Mouse (Mus musculus): ENCODE measurements around the gene Gm21987.

- TF ChIP-seq CTCF (IDR thresholded peaks at IDR 0.05; ENCODE audit: low read depth, low read length): no peak
- TF ChIP-seq POLR2A (IDR thresholded peaks at IDR 0.05; ENCODE audit: extremely low read depth, insufficient read depth, low read length): no peak
Observed at GRCm38 (mm10) chr16:38359857-38360256, 13.0 kb downstream of the Gm21987 start.

Measured in liver, adult 2 months (tissue).